Mouse (Mus musculus) intestine, embryonic 15.5 days (tissue): ENCODE measurements at regions not wholly inside any gene's neighbourhood (a gene's known extent, or its start where the extent isn't known, plus 50 kb on each side); places are given as distances from the start of the nearest gene placed in this dataset.

Source experiments
- ATAC-seq: fragments of 200-750 bp; cut with Nextera tagmentation; 2 replicates; pipeline ENCODE4 v1.8.0; 2017; ENCODE audit warnings: moderate TSS enrichment, moderate library complexity
- H3K27ac ChIP-seq: fragments of 300-500 bp; sonication (generic); 2 replicates; pipeline ENCODE4 v1.5.1; 2015; ENCODE audit warnings: mild to moderate bottlenecking, inconsistent platforms
- H3K27me3 ChIP-seq: fragments of 300-500 bp; sonication (generic); replicated peaks from 2 replicates; pipeline ENCODE4 v1.6.1; 2015; ENCODE audit warnings: inconsistent platforms
- H3K36me3 ChIP-seq: fragments of 300-500 bp; sonication (generic); 2 replicates; pipeline ENCODE4 v1.6.1; 2015; ENCODE audit warnings: inconsistent platforms
- H3K4me1 ChIP-seq: fragments of 300-500 bp; sonication (generic); replicated peaks from 2 replicates; pipeline ENCODE4 v1.6.1; 2015; ENCODE audit warnings: inconsistent platforms
- H3K4me2 ChIP-seq: fragments of 300-500 bp; sonication (generic); replicated peaks from 2 replicates; pipeline ENCODE4 v1.6.1; 2015; ENCODE audit warnings: mild to moderate bottlenecking, inconsistent platforms
- H3K4me3 ChIP-seq: fragments of 300-500 bp; sonication (generic); replicated peaks from 2 replicates; pipeline ENCODE4 v1.5.1; 2015; ENCODE audit warnings: inconsistent platforms
- H3K9ac ChIP-seq: fragments of 300-500 bp; sonication (generic); 2 replicates; pipeline ENCODE4 v1.6.1; 2015; ENCODE audit warnings: inconsistent platforms
- H3K9me3 ChIP-seq: fragments of 300-500 bp; sonication (generic); 2 replicates; pipeline ENCODE4 v1.6.1; 2016; ENCODE audit warnings: inconsistent platforms
- WGBS: fragments of 180-500 bp; shearing (Covaris S2); methylation state at CpG from one replicate; pipeline ENCODE4 v1.1.7; 2015; 5-methylcytosine and 5-hydroxymethylcytosine counted together

GRCm38 (mm10) chr3:119955745-119956615 lies 171.7 kb upstream of the Ptbp2 start:
- H3K27me3 ChIP-seq: no peaks in the 10 kb centered on the region
- no peak overlapping the region for H3K9ac ChIP-seq
- H3K4me3 ChIP-seq: no peak overlapping the region
- 67% methylated on average over 7 of the region's 7 CpGs for WGBS
- H3K36me3 ChIP-seq: no peaks in the 10 kb centered on the region
- H3K4me1 ChIP-seq: no peaks in the 10 kb centered on the region
- H3K4me2 ChIP-seq: no peak overlapping the region
- H3K27ac ChIP-seq: no peak overlapping the region
- ATAC-seq: no peak
- no peaks in the 10 kb centered on the region for H3K9me3 ChIP-seq

- 87% methylated on average over 3 of the region's 3 CpGs for WGBS
- no peak overlapping the region for H3K4me2 ChIP-seq
- no peaks in the 10 kb centered on the region for H3K9me3 ChIP-seq
- no peaks in the 10 kb centered on the region for H3K36me3 ChIP-seq
- H3K27me3 ChIP-seq: no peaks in the 10 kb centered on the region
- no peak overlapping the region for H3K27ac ChIP-seq
- H3K9ac ChIP-seq: no peak overlapping the region
- H3K4me1 ChIP-seq: 0 out of 2 replicates have a peak, but pooled peaks cover 4% of the 10 kb centered on the region
- H3K4me3 ChIP-seq: no peak overlapping the region
- ATAC-seq: no peak
Measured at GRCm38 (mm10) chr3:119950721-119951120, 166.5 kb upstream of the Ptbp2 start.

- no peak overlapping the region for H3K4me3 ChIP-seq
- no peaks in the 10 kb centered on the region for H3K9me3 ChIP-seq
- no peaks in the 10 kb centered on the region for H3K36me3 ChIP-seq
- H3K27me3 ChIP-seq: no peaks in the 10 kb centered on the region
- 0 out of 2 replicates have a peak, but pooled peaks cover 4% of the 10 kb centered on the region for H3K4me1 ChIP-seq
- H3K4me2 ChIP-seq: no peak overlapping the region
- 80% methylated on average over 2 of the region's 2 CpGs for WGBS
- ATAC-seq: no peak
- no peak overlapping the region for H3K9ac ChIP-seq
- H3K27ac ChIP-seq: no peak overlapping the region
Measured at GRCm38 (mm10) chr3:119950070-119950469, 165.8 kb upstream of the Ptbp2 start.

- 0 out of 2 replicates have a peak, but pooled peaks have one; percentile 34 for ATAC-seq
- H3K4me2 ChIP-seq: peak overlapping the region; percentile 52
- H3K4me3 ChIP-seq: no peak overlapping the region
- H3K27ac ChIP-seq: no peak overlapping the region
- H3K9ac ChIP-seq: no peak overlapping the region
- H3K36me3 ChIP-seq: no peaks in the 10 kb centered on the region
- WGBS: 33% methylated on average over 7 of the region's 7 CpGs
- no peaks in the 10 kb centered on the region for H3K27me3 ChIP-seq
- H3K9me3 ChIP-seq: no peaks in the 10 kb centered on the region
- H3K4me1 ChIP-seq: 0 out of 2 replicates have a peak, but pooled peaks cover 4% of the 10 kb centered on the region
Measured at GRCm38 (mm10) chr3:119949620-119950019, 165.4 kb upstream of the Ptbp2 start.

GRCm38 (mm10) chr3:119949041-119949470 lies 164.8 kb upstream of the Ptbp2 start:
- Histone ChIP-seq H3K9ac (no peak overlapping the region), H3K4me3 (peak overlapping the region; percentile 17), H3K36me3 (no peaks in the 10 kb centered on the region), H3K4me1 (0 out of 2 replicates have a peak, but pooled peaks cover 4% of the 10 kb centered on the region), H3K9me3 (no peaks in the 10 kb centered on the region), H3K4me2 (peak overlapping the region; percentile 52), H3K27ac (no peak overlapping the region), H3K27me3 (no peaks in the 10 kb centered on the region)
- ATAC-seq: peak; percentile 75
- WGBS: 10% methylated on average over 17 of the region's 17 CpGs

- H3K4me1 ChIP-seq: 0 out of 2 replicates have a peak, but pooled peaks cover 4% of the 10 kb centered on the region
- ATAC-seq: no peak
- 89% methylated on average over 4 of the region's 4 CpGs for WGBS
Measured at GRCm38 (mm10) chr3:119947126-119947525, 162.9 kb upstream of the Ptbp2 start.

GRCm38 (mm10) chr3:119944115-119944514 lies 159.8 kb upstream of the Ptbp2 start:
- ATAC-seq: no peak
- 63% methylated on average over 5 of the region's 5 CpGs for WGBS
- no peak overlapping the region for H3K27ac ChIP-seq
- H3K4me3 ChIP-seq: no peak overlapping the region
- no peaks in the 10 kb centered on the region for H3K27me3 ChIP-seq
- 0 out of 2 replicates have a peak, but pooled peaks cover 3% of the 10 kb centered on the region for H3K4me1 ChIP-seq
- no peaks in the 10 kb centered on the region for H3K9me3 ChIP-seq
- H3K4me2 ChIP-seq: no peak overlapping the region
- H3K9ac ChIP-seq: no peak overlapping the region
- no peaks in the 10 kb centered on the region for H3K36me3 ChIP-seq

More at GRCm38 (mm10) chr3:119947126-119947525, 162.9 kb upstream of the Ptbp2 start:
- no peak overlapping the region for H3K4me2 ChIP-seq
- no peak overlapping the region for H3K9ac ChIP-seq
- H3K27me3 ChIP-seq: no peaks in the 10 kb centered on the region
- H3K36me3 ChIP-seq: no peaks in the 10 kb centered on the region
- H3K4me3 ChIP-seq: no peak overlapping the region
- H3K9me3 ChIP-seq: no peaks in the 10 kb centered on the region
- H3K27ac ChIP-seq: no peak overlapping the region

- H3K9ac ChIP-seq: no peak overlapping the region
- H3K27me3 ChIP-seq: no peaks in the 10 kb centered on the region
- H3K27ac ChIP-seq: no peak overlapping the region
- H3K9me3 ChIP-seq: no peaks in the 10 kb centered on the region
- H3K4me2 ChIP-seq: no peak overlapping the region
- no peak overlapping the region for H3K4me3 ChIP-seq
- no peak for ATAC-seq
- H3K4me1 ChIP-seq: no peaks in the 10 kb centered on the region
- no peaks in the 10 kb centered on the region for H3K36me3 ChIP-seq
- 67% methylated on average over 1 of the region's 1 CpGs for WGBS
Measured at GRCm38 (mm10) chr3:119939091-119939490, 154.8 kb upstream of the Ptbp2 start.

GRCm38 (mm10) chr3:119938425-119938824 lies 154.2 kb upstream of the Ptbp2 start:
- Histone ChIP-seq H3K27ac (no peak overlapping the region), H3K4me2 (no peak overlapping the region), H3K27me3 (no peaks in the 10 kb centered on the region), H3K9me3 (no peaks in the 10 kb centered on the region), H3K4me3 (no peak overlapping the region), H3K9ac (no peak overlapping the region), H3K4me1 (no peaks in the 10 kb centered on the region), H3K36me3 (no peaks in the 10 kb centered on the region)
- ATAC-seq: no peak
- WGBS: 47% methylated on average over 6 of the region's 6 CpGs

GRCm38 (mm10) chr3:119936526-119936925 lies 152.3 kb upstream of the Ptbp2 start:
- WGBS: 90% methylated on average over 1 of the region's 1 CpGs
- Histone ChIP-seq H3K9ac (no peak overlapping the region), H3K4me3 (no peak overlapping the region), H3K4me1 (no peaks in the 10 kb centered on the region), H3K9me3 (no peaks in the 10 kb centered on the region), H3K27me3 (no peaks in the 10 kb centered on the region), H3K27ac (no peak overlapping the region), H3K36me3 (no peaks in the 10 kb centered on the region), H3K4me2 (no peak overlapping the region)
- no peak for ATAC-seq

GRCm38 (mm10) chr3:119933049-119933511 lies 148.8 kb upstream of the Ptbp2 start:
- Histone ChIP-seq H3K4me3 (no peak overlapping the region), H3K36me3 (no peaks in the 10 kb centered on the region), H3K9me3 (no peaks in the 10 kb centered on the region), H3K9ac (no peak overlapping the region), H3K27me3 (no peaks in the 10 kb centered on the region), H3K4me2 (no peak overlapping the region), H3K4me1 (no peaks in the 10 kb centered on the region), H3K27ac (no peak overlapping the region)
- ATAC-seq: no peak
- 35% methylated on average over 5 of the region's 5 CpGs for WGBS

GRCm38 (mm10) chr3:119928281-119928680 lies 144.0 kb upstream of the Ptbp2 start:
- no peaks in the 10 kb centered on the region for H3K27me3 ChIP-seq
- ATAC-seq: no peak
- H3K4me1 ChIP-seq: no peaks in the 10 kb centered on the region
- H3K27ac ChIP-seq: no peak overlapping the region
- no peaks in the 10 kb centered on the region for H3K36me3 ChIP-seq
- WGBS: 47% methylated on average over 2 of the region's 2 CpGs
- H3K9ac ChIP-seq: no peak overlapping the region
- H3K4me2 ChIP-seq: no peak overlapping the region
- H3K9me3 ChIP-seq: no peaks in the 10 kb centered on the region
- no peak overlapping the region for H3K4me3 ChIP-seq
